In genomic region chr2:71771762-71772161, GRCm38 (mm10) we compare ENCODE assay signal across 13 mouse cellular contexts.
"Had no signal": no experiment of that assay in that cellular context is flagged by ENCODE, and none has a peak within 500 bp of the region (broad histone marks: within the 10 kb centered on the region; RNA-seq: fewer than 3 reads in every experiment).

No protein-coding gene starts in this region.

- H3K9me3 ChIP-seq: kidney, embryonic 15.5 days; limb, embryonic 15.5 days; liver, embryonic 13.5 days; midbrain, embryonic 10.5 days; neural tube, embryonic 15.5 days had no signal

- H3K9ac ChIP-seq: kidney, embryonic 15.5 days; limb, embryonic 15.5 days; liver, embryonic 13.5 days; liver, postnatal 0 days; neural tube, embryonic 15.5 days had no signal

- H3K27ac ChIP-seq: kidney, embryonic 15.5 days; limb, embryonic 15.5 days; liver, embryonic 13.5 days; midbrain, embryonic 10.5 days; neural tube, embryonic 15.5 days had no signal

- H3K27me3 ChIP-seq: kidney, embryonic 15.5 days; limb, embryonic 15.5 days; liver, embryonic 13.5 days; neural tube, embryonic 15.5 days had no signal

- H3K36me3 ChIP-seq: kidney, embryonic 15.5 days; limb, embryonic 15.5 days; liver, embryonic 13.5 days; midbrain, embryonic 10.5 days; neural tube, embryonic 15.5 days had no signal

- ATAC-seq: intestine, embryonic 16.5 days; liver, postnatal 0 days had no signal

- H3K4me2 ChIP-seq: kidney, embryonic 15.5 days; limb, embryonic 15.5 days; liver, embryonic 13.5 days; neural tube, embryonic 15.5 days had no signal

- DNase-seq: kidney, adult 2 months; kidney, postnatal 14 days; liver, embryonic 13.5 days; liver, postnatal 0 days; midbrain, embryonic 14.5 days; thymus, adult 18-20 months; thymus, postnatal 14 days had no signal

- H3K4me3 ChIP-seq: kidney, embryonic 15.5 days; limb, embryonic 15.5 days; liver, embryonic 13.5 days; midbrain, embryonic 10.5 days; myocyte; neural tube, embryonic 15.5 days had no signal
